Mouse (Mus musculus): ENCODE data around the gene Peak1. TPM values are rescaled to one million over a fixed set of nuclear protein-coding genes. Genes with fewer than 3 reads are reported as not detected.
A peak's percentile ranks its signal among the peaks of the same experiment; 100 is the strongest.

The Peak1 gene
- 2.8 and 4.1 TPM in 2 replicates for total RNA-seq (2012; rRNA removed)
- polyA plus RNA-seq (2012; ENCODE audit: insufficient read depth in 1 of 2, insufficient read length in 2 of 2, low read depth in 1 of 2, low replicate concordance in 2 of 2, missing spikeins in 1 of 2), result 10 to 100 TPM in 1 of 2 experiments, not detected in 1; 11.7 TPM

DNA sequence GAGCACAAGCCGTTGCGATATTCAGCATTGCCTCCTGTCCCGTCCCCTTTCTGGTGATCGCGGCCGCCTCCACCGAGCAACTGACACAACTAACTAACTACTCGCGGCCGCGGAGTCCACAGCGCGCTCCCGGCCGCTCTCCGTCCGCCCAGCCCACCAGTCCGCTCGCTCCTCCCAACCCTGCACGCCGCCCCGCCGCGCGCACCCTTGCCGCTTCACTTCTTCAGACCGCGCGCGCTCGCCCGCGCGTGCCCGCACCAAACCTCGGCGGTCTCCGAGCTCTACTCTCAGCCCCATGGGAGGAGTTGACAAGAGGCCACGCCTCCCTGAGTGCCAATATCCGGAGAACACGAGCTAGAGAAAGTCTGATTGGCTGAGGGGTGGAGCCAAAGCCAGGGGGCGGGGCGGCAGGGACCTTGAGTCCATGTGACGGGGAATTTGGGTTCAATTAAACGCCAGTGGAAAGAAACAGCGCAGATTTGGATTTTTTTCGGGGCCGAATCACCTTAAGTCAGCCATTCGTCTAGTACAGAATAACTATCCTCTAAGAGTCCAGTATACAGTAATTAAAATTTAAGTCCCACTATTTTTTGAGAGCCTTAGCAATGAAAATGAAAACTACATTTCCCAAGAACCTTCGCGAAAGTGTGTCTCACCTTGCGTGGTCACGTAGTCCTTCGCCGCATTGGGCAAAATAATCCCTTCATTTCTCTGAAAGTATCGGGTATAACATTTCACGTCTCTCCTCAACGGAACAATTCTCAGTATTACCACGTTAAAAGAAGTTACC lies at the start of gene Peak1, which contains the start of gene Hmg20a:
Gene Peak1, minus strand, starts transcription at position 120 of the 790 bp plus-strand sequence.
Gene Hmg20a, plus strand, starts transcription at position 662 of the 790 bp plus-strand sequence.
- peaks cover 9 to 11% of the 10 kb centered on the region in 2 experiments; a peak in 3 of 4 replicates for H3K4me1 ChIP-seq (ENCODE audit: control insufficient read depth in 1 of 2, insufficient read depth in 2 of 2, low read length in 2 of 2)
- DNase-seq (ENCODE audit: low read depth, low spot score), result peak; percentile 100
- peaks cover 0 to 38% of the 10 kb centered on the region in 2 experiments; a peak in 2 of 4 replicates for H3K36me3 ChIP-seq (ENCODE audit: control insufficient read depth in 1 of 2, insufficient read depth in 2 of 2, low read length in 2 of 2)
- peaks cover 30% of the 10 kb centered on the region for H3K79me2 ChIP-seq (ENCODE audit: control insufficient read depth, insufficient read depth, low read length, poor library complexity)
- no peaks in the 10 kb centered on the region for H3K27me3 ChIP-seq (ENCODE audit: control insufficient read depth in 1 of 2, insufficient read depth in 2 of 2, low read length in 2 of 2)
- no peaks in the 10 kb centered on the region for H3K9me3 ChIP-seq (replicated peaks; ENCODE audit: insufficient read depth, low read length)
- H3K27ac ChIP-seq (ENCODE audit: control insufficient read depth, low read depth, low read length), result peak within 1 kb of the TSS; percentile 97
- peak within 1 kb of the TSS; percentile 88 for H3K9ac ChIP-seq (ENCODE audit: control insufficient read depth, low read depth, low read length, poor library complexity, severe bottlenecking)
- H3K4me3 ChIP-seq (ENCODE audit: control insufficient read depth in 1 of 2, insufficient read depth in 1 of 2, low read depth in 2 of 2, low read length in 2 of 2), result peak within 1 kb of the TSS; percentile 88 to 94
- TF ChIP-seq TCF12 (IDR thresholded peaks at IDR 0.05; ENCODE audit: low read depth, low read length) (no peak), USF1 (IDR thresholded peaks at IDR 0.05; ENCODE audit: low read depth, low read length) (peak; percentile 80), TAL1 (IDR thresholded peaks at IDR 0.05; ENCODE audit: low read length) (no peak), MAZ (IDR thresholded peaks at IDR 0.05; ENCODE audit: low read depth, low read length) (0 out of 2 replicates have a peak, but pooled peaks have one; percentile 10), ZMIZ1 (IDR thresholded peaks at IDR 0.05; ENCODE audit: low read depth, low read length) (peak; percentile 86), POLR2AphosphoS2 (IDR thresholded peaks at IDR 0.05; ENCODE audit: low read length) (no peak; the same call in 1 of the 2 replicates), UBTF (IDR thresholded peaks at IDR 0.05; ENCODE audit: borderline replicate concordance, insufficient read depth, low read depth, low read length) (no peak), GABPA (IDR thresholded peaks at IDR 0.05; ENCODE audit: low read depth, low read length) (no peak), JUND (IDR thresholded peaks at IDR 0.05; ENCODE audit: low read depth, low read length) (no peak), SIN3A (IDR thresholded peaks at IDR 0.05; ENCODE audit: low read length) (0 out of 2 replicates have a peak, but pooled peaks have one; percentile 9), GATA1 (IDR thresholded peaks at IDR 0.05; ENCODE audit: low read depth, low read length) (no peak), CHD2 (IDR thresholded peaks at IDR 0.05; ENCODE audit: low read length) (no peak), POLR2AphosphoS5 (IDR thresholded peaks at IDR 0.05; ENCODE audit: borderline replicate concordance, low read depth, low read length) (peak; percentile 80; the same call in 1 of the 2 replicates), EP300 (IDR thresholded peaks at IDR 0.05; ENCODE audit: low read depth in 1 of 2, low read length in 2 of 2) (no peak), MAFK (IDR thresholded peaks at IDR 0.05; ENCODE audit: borderline replicate concordance, low read depth, low read length) (no peak), ZNF384 (IDR thresholded peaks at IDR 0.05; ENCODE audit: low read depth, low read length) (0 out of 2 replicates have a peak, but pooled peaks have one; percentile 5), RCOR1 (IDR thresholded peaks at IDR 0.05; ENCODE audit: low read depth, low read length) (no peak), TBP (IDR thresholded peaks at IDR 0.05; ENCODE audit: low read depth, low read length) (peak; percentile 17; the same call in 1 of the 2 replicates), CTCF (IDR thresholded peaks at IDR 0.05 in 2 of 3, conservative IDR thresholded peaks at IDR 0.05 in 1 of 3; ENCODE audit: control insufficient read depth in 1 of 3, insufficient read depth in 1 of 3, low read depth in 2 of 3, low read length in 3 of 3, poor library complexity in 1 of 3, severe bottlenecking in 1 of 3) (no peak), E2F4 (IDR thresholded peaks at IDR 0.05; ENCODE audit: borderline replicate concordance, low read depth, low read length) (no peak), MAX (IDR thresholded peaks at IDR 0.05; ENCODE audit: low read length) (peak; percentile 43), MYC (IDR thresholded peaks at IDR 0.05; ENCODE audit: low read depth, low read length) (peak; percentile 69; the same call in 1 of the 2 replicates), ZC3H11A (IDR thresholded peaks at IDR 0.05; ENCODE audit: low read depth, low read length) (no peak), KAT2A (conservative IDR thresholded peaks at IDR 0.05; ENCODE audit: low read depth, low read length) (peak; percentile 89), NELFE (IDR thresholded peaks at IDR 0.05; ENCODE audit: low read depth, low read length) (peak; percentile 76), NRF1 (IDR thresholded peaks at IDR 0.05; ENCODE audit: insufficient read depth, low read depth, low read length, poor library complexity, severe bottlenecking) (peak; percentile 50; the same call in 1 of the 2 replicates), SMC3 (IDR thresholded peaks at IDR 0.05; ENCODE audit: low read depth, low read length) (no peak), USF2 (IDR thresholded peaks at IDR 0.05; ENCODE audit: borderline replicate concordance in 1 of 2, insufficient read depth in 1 of 2, low read depth in 1 of 2, low read length in 2 of 2) (no peak), CHD1 (IDR thresholded peaks at IDR 0.05; ENCODE audit: low read depth, low read length) (no peak), POLR2A (IDR thresholded peaks at IDR 0.05; ENCODE audit: control insufficient read depth in 1 of 2, insufficient read depth in 1 of 2, low read depth in 1 of 2, low read length in 2 of 2, poor library complexity in 1 of 2) (peak; percentile 81 to 89), MEF2A (IDR thresholded peaks at IDR 0.05; ENCODE audit: extremely low read depth, insufficient replicate concordance, low read depth, low read length, poor library complexity, severe bottlenecking) (no peak), BHLHE40 (IDR thresholded peaks at IDR 0.05; ENCODE audit: borderline replicate concordance, low read depth, low read length) (no peak), HCFC1 (IDR thresholded peaks at IDR 0.05; ENCODE audit: low read depth, low read length) (peak; percentile 95), RAD21 (IDR thresholded peaks at IDR 0.05; ENCODE audit: low read depth, low read length) (no peak), MXI1 (IDR thresholded peaks at IDR 0.05; ENCODE audit: low read depth, low read length) (peak; percentile 95)

All from MEL (cell line).